Mouse (Mus musculus) kidney, adult 2 months (tissue): ENCODE results near the gene Foxf1. TPM values are rescaled to one million over a fixed set of nuclear protein-coding genes. Genes with fewer than 3 reads are reported as not detected.

ENCODE experiments used
- DNase-seq: peaks from one replicate; pipeline ENCODE4 v3.0.0; 2021
- H3K27ac ChIP-seq: fragments of 200-500 bp; 2 replicates; pipeline ENCODE4 v1.5.1; 2012; ENCODE audit warnings: low read depth, low read length, control low read depth, inconsistent platforms; ENCODE audit not compliant: insufficient read depth
- H3K27me3 ChIP-seq: fragments of 200-500 bp; replicated peaks from 2 replicates; pipeline ENCODE4 v1.6.1; 2012; ENCODE audit warnings: mild to moderate bottlenecking, moderate library complexity, low read length, inconsistent platforms; ENCODE audit not compliant: control insufficient read depth, insufficient read depth
- H3K36me3 ChIP-seq: fragments of 200-500 bp; 2 replicates; pipeline ENCODE4 v1.6.1; 2012; ENCODE audit warnings: mild to moderate bottlenecking, moderate library complexity, low read length, inconsistent platforms; ENCODE audit not compliant: control insufficient read depth, insufficient read depth
- H3K4me1 ChIP-seq: fragments of 200-500 bp; 2 replicates; pipeline ENCODE4 v1.6.1; 2011; ENCODE audit warnings: low read length; ENCODE audit not compliant: control insufficient read depth, insufficient read depth
- H3K4me3 ChIP-seq: fragments of 200-500 bp; 2 replicates; pipeline ENCODE4 v1.5.1; 2011; ENCODE audit warnings: mild to moderate bottlenecking, low read depth, low read length, control low read depth; ENCODE audit not compliant: insufficient read depth
- CTCF ChIP-seq: fragments of 200-500 bp; conservative IDR thresholded peaks from 2 replicates; pipeline ENCODE4 v1.5.1; 2011; ENCODE audit warnings: low read depth, mild to moderate bottlenecking, control low read depth, low read length, moderate library complexity, mixed read lengths; ENCODE audit not compliant: insufficient read depth, insufficient read length
- POLR2A ChIP-seq: fragments of 200-500 bp; IDR thresholded peaks from one replicate; pipeline ENCODE4 v1.6.1; 2011; ENCODE audit warnings: low read depth, low read length, control low read depth
- WGBS: fragments of 180-500 bp; shearing (Covaris S2); methylation state at CpG from one replicate; pipeline ENCODE4 v1.1.7; 2018; 5-methylcytosine and 5-hydroxymethylcytosine counted together
- polyA plus RNA-seq: library from polyadenylated mRNA; depleted of rRNA; stranded (reverse); fragments of >200 nt; gene quantifications from 2 replicates; pipeline ENCODE4 v1.2.3, GENCODE M21; 2012

Foxf1 gene
- polyA plus RNA-seq, 1 experiment = 0.52 TPM

DNA sequence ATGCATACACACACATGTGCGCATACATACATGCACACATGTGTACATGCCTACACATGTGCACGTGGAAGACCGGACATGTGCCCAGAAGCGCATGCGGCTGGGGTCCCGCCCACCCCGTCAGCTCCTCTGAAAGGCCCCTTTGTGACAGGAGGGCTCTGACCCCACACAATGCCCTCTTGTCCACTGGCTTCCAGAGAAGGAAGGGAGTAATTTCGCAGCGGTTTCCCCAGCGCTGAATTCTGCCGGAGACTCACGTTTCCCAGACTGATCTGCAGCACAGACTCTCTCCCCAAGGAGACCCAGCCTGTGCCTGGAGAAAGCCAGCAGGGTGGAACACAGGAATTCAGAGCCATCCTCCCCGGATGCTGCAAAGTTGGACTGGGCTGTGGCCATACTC, 20.5 kb upstream of the Foxf1 start:
- Histone ChIP-seq H3K27me3 (no peaks in the 10 kb centered on the region), H3K27ac (no peak overlapping the region), H3K4me3 (no peak overlapping the region), H3K4me1 (no peaks in the 10 kb centered on the region), H3K36me3 (no peaks in the 10 kb centered on the region)
- TF ChIP-seq CTCF (no peak), POLR2A (no peak)
- DNase-seq = no peak
- 41% methylated on average over 13 of the region's 13 CpGs for WGBS

GRCm38 (mm10) chr8:121071454-121071853, 12.7 kb upstream of the Foxf1 start:
- H3K36me3 ChIP-seq = no peaks in the 10 kb centered on the region
- TF ChIP-seq CTCF (0 out of 2 replicates have a peak, but pooled peaks have one; percentile 1), POLR2A (no peak)
- H3K4me1 ChIP-seq = no peaks in the 10 kb centered on the region
- no peak for DNase-seq
- H3K27me3 ChIP-seq = no peaks in the 10 kb centered on the region; the same call in 1 of the 2 replicates
- H3K4me3 ChIP-seq = no peak overlapping the region
- H3K27ac ChIP-seq = no peak overlapping the region
- WGBS = 5% methylated on average over 12 of the region's 12 CpGs

GRCm38 (mm10) chr8:121072406-121073130, 11.6 kb upstream of the Foxf1 start:
- no peak overlapping the region for H3K4me3 ChIP-seq
- H3K27ac ChIP-seq = no peak overlapping the region
- H3K36me3 ChIP-seq = no peaks in the 10 kb centered on the region
- WGBS = 23% methylated on average over 11 of the region's 11 CpGs
- no peaks in the 10 kb centered on the region; the same call in 1 of the 2 replicates for H3K27me3 ChIP-seq
- H3K4me1 ChIP-seq = no peaks in the 10 kb centered on the region
- no peak for TF ChIP-seq POLR2A
- no peak for TF ChIP-seq CTCF
- DNase-seq = no peak

GRCm38 (mm10) chr8:121073174-121074107, 10.7 kb upstream of the Foxf1 start:
- H3K4me3 ChIP-seq = no peak overlapping the region
- DNase-seq = no peak
- H3K27ac ChIP-seq = no peak overlapping the region
- 4% methylated on average over 48 of the region's 48 CpGs for WGBS
- TF ChIP-seq CTCF (no peak), POLR2A (no peak)
- no peaks in the 10 kb centered on the region; the same call in 1 of the 2 replicates for H3K27me3 ChIP-seq
- no peaks in the 10 kb centered on the region for H3K4me1 ChIP-seq
- H3K36me3 ChIP-seq = no peaks in the 10 kb centered on the region

DNA sequence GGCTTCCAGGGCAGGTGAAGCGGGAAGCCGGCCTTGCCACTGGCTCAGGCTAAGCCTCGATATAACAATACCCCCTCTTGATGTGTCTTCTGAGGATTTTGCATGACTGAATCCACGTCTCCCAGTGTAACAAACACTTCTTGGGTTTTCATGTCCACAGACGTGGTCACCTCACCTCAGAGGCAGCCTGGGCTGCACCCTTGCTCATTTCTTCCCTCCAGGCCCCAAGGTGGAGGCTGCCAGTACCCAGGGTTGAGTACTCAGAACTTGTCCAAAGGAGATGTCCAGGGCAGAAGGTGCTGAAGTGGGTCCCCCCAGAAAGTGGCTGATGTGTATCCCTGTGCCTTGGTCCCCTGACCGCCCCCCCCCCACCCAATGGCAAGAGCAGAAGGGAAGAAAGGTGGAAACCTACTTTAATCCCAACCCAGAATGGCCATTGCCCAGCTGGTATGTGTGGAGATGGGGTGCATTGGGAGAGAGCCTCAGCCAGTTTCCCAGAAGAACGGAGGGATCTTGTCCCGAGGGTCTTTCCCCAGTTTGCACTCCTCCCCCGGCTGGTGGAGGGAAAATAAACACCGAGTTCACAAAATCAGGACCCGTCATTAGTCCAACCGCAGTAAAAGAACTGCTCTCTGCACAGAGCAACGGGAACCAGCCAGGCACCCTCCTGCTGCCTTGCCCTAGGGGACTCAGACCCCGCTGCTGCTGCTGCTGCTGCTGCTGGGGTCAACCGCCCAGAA, 9.9 kb upstream of the Foxf1 start:
- Histone ChIP-seq H3K4me1 (no peaks in the 10 kb centered on the region), H3K27me3 (no peaks in the 10 kb centered on the region; the same call in 1 of the 2 replicates), H3K4me3 (no peak overlapping the region), H3K27ac (no peak overlapping the region), H3K36me3 (no peaks in the 10 kb centered on the region)
- TF ChIP-seq POLR2A (no peak), CTCF (no peak)
- 6% methylated on average over 15 of the region's 15 CpGs for WGBS
- DNase-seq = no peak

DNA sequence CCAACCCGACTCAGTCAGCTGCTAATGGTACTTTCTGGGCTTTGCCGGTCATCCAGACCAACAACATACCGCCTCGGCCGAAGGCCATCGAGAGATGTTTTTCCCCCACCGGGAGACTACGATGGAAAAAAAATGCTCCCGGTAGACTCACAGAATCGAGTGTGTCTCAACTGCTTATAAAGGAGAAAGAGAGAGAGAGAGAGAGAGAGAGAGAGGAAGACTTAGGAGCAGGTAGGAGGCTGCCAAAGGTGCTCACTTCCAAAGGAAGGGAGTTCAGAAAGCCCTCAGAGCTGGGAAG, 9.4 kb upstream of the Foxf1 start:
- Histone ChIP-seq H3K27me3 (no peaks in the 10 kb centered on the region; the same call in 1 of the 2 replicates), H3K27ac (no peak overlapping the region), H3K4me3 (no peak overlapping the region), H3K36me3 (no peaks in the 10 kb centered on the region), H3K4me1 (no peaks in the 10 kb centered on the region)
- DNase-seq = no peak
- no peak for TF ChIP-seq CTCF
- TF ChIP-seq POLR2A = no peak
- 2% methylated on average over 10 of the region's 10 CpGs for WGBS

GRCm38 (mm10) chr8:121075936-121076335, 8.2 kb upstream of the Foxf1 start:
- TF ChIP-seq CTCF (no peak), POLR2A (no peak)
- DNase-seq = no peak
- Histone ChIP-seq H3K27me3 (peaks cover 2% of the 10 kb centered on the region; the same call in 1 of the 2 replicates), H3K4me3 (no peak overlapping the region), H3K36me3 (no peaks in the 10 kb centered on the region), H3K4me1 (no peaks in the 10 kb centered on the region), H3K27ac (no peak overlapping the region)
- 6% methylated on average over 13 of the region's 13 CpGs for WGBS
